Mouse (Mus musculus): ENCODE measurements around the gene Bglap2. TPM values are rescaled to one million over a fixed set of nuclear protein-coding genes. Genes with fewer than 3 reads are reported as not detected.
"Not testable (repeated sequence)": the region's sequence is repeated elsewhere in the genome, so short reads cannot be mapped to it uniquely, and the experiment has no call there.

Bglap2 gene
- total RNA-seq (2021): not detected
- long read RNA-seq: 0 reads

- DNase-seq (ENCODE audit: low spot score in 2 of 2): not testable (repeated sequence)
Observed at GRCm38 (mm10) chr3:88378599-88378998, at the start of gene Bglap2. Gene Bglap2 (minus strand): TSS chr3:88378699.

GRCm38 (mm10) chr3:88427342-88427905 lies 48.9 kb upstream of the Bglap2 start:
- DNase-seq (ENCODE audit: low spot score in 2 of 2): no peak

GRCm38 (mm10) chr3:88425708-88426420 lies 47.4 kb upstream of the Bglap2 start:
- no peak for DNase-seq (ENCODE audit: low spot score in 2 of 2)

- DNase-seq (ENCODE audit: low spot score in 2 of 2): no peak
Observed at GRCm38 (mm10) chr3:88425330-88425689, 46.8 kb upstream of the Bglap2 start.

- peak; percentile 92 to 97 for DNase-seq (ENCODE audit: low spot score in 2 of 2)
Observed at GRCm38 (mm10) chr3:88424605-88425329, 46.3 kb upstream of the Bglap2 start, which contains the start of gene Slc25a44. Gene Slc25a44 (minus strand): TSS chr3:88425139.

GRCm38 (mm10) chr3:88422020-88422720 lies 43.7 kb upstream of the Bglap2 start:
- DNase-seq (ENCODE audit: low spot score in 2 of 2): peak in 1 of 2 experiments; percentile 60

GRCm38 (mm10) chr3:88420771-88421170 lies 42.3 kb upstream of the Bglap2 start:
- DNase-seq (ENCODE audit: low spot score in 2 of 2): no peak

- no peak for DNase-seq (ENCODE audit: low spot score in 2 of 2)
Observed at GRCm38 (mm10) chr3:88418016-88418415, 39.5 kb upstream of the Bglap2 start.

- DNase-seq (ENCODE audit: low spot score in 2 of 2): no peak
Observed at GRCm38 (mm10) chr3:88415668-88416067, 37.2 kb upstream of the Bglap2 start.

GRCm38 (mm10) chr3:88412636-88413035 lies 34.1 kb upstream of the Bglap2 start:
- no peak for DNase-seq (ENCODE audit: low spot score in 2 of 2)

GRCm38 (mm10) chr3:88411681-88412080 lies 33.2 kb upstream of the Bglap2 start:
- DNase-seq (ENCODE audit: low spot score in 2 of 2): no peak

- no peak for DNase-seq (ENCODE audit: low spot score in 2 of 2)
Observed at GRCm38 (mm10) chr3:88410645-88411031, 32.1 kb upstream of the Bglap2 start.

GRCm38 (mm10) chr3:88409741-88410644 lies 31.5 kb upstream of the Bglap2 start, which contains the start of gene Pmf1:
Gene Pmf1 (minus strand): TSS chr3:88410331.
- DNase-seq (ENCODE audit: low spot score in 2 of 2): peak; percentile 86 to 88

GRCm38 (mm10) chr3:88408953-88409352 lies 30.5 kb upstream of the Bglap2 start:
- no peak for DNase-seq (ENCODE audit: low spot score in 2 of 2)

- DNase-seq (ENCODE audit: low spot score in 2 of 2): no peak
Observed at GRCm38 (mm10) chr3:88407529-88407928, 29.0 kb upstream of the Bglap2 start.

GRCm38 (mm10) chr3:88407090-88407489 lies 28.6 kb upstream of the Bglap2 start:
- peak; percentile 47 to 82 for DNase-seq (ENCODE audit: low spot score in 2 of 2)

- DNase-seq (ENCODE audit: low spot score in 2 of 2): no peak
Observed at GRCm38 (mm10) chr3:88403522-88404230, 25.2 kb upstream of the Bglap2 start.

- DNase-seq (ENCODE audit: low spot score in 2 of 2): no peak
Observed at GRCm38 (mm10) chr3:88398666-88399065, 20.2 kb upstream of the Bglap2 start.

- no peak for DNase-seq (ENCODE audit: low spot score in 2 of 2)
Observed at GRCm38 (mm10) chr3:88395742-88396141, 17.2 kb upstream of the Bglap2 start.

- no peak for DNase-seq (ENCODE audit: low spot score in 2 of 2)
Observed at GRCm38 (mm10) chr3:88395288-88395687, 16.8 kb upstream of the Bglap2 start.

Measured in layer of hippocampus, adult 18-20 months (tissue).